Mouse (Mus musculus) thymus, adult 2 months (tissue): Measurements from ENCODE around the gene Dexi.

Experiments
- CTCF ChIP-seq: fragments of 200-500 bp; IDR thresholded peaks from 2 replicates; pipeline ENCODE4 v1.5.1; 2012; ENCODE audit warnings: mild to moderate bottlenecking, control low read depth, low read length, moderate library complexity, borderline replicate concordance; ENCODE audit not compliant: control insufficient read depth, poor library complexity, insufficient read depth; ENCODE audit errors: extremely low read depth
- POLR2A ChIP-seq: fragments of 200-500 bp; IDR thresholded peaks from 2 replicates; pipeline ENCODE4 v1.6.1; 2012; ENCODE audit warnings: mild to moderate bottlenecking, low read length, control low read depth, moderate library complexity; ENCODE audit not compliant: control insufficient read depth, poor library complexity, insufficient read depth; ENCODE audit errors: extremely low read depth

DNA sequence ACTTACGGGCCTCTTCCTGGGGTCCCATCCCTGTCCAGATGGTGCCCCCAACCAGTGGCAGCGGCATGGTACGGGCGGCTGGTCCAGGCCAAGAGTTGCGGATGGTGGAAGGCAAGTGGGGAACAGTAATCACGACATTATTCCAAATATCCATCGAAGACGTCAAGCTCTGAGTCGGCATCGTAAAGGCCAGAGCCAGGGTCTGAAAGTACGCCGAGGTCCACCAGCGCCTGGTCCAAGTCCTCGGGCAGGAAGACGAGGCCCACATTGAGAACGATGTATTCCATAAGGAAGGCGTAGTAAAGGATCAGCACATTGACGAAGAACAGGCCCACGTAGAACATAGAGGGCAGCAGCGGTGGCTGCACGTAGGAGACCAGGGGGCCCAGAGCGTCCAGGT lies 588 bp downstream of the Dexi start:
- TF ChIP-seq CTCF (no peak), POLR2A (no peak)
